Mouse (Mus musculus): ENCODE measurements at regions not wholly inside any gene's neighbourhood (a gene's known extent, or its start where the extent isn't known, plus 50 kb on each side); places are given as distances from the start of the nearest gene placed in this dataset.

DNA sequence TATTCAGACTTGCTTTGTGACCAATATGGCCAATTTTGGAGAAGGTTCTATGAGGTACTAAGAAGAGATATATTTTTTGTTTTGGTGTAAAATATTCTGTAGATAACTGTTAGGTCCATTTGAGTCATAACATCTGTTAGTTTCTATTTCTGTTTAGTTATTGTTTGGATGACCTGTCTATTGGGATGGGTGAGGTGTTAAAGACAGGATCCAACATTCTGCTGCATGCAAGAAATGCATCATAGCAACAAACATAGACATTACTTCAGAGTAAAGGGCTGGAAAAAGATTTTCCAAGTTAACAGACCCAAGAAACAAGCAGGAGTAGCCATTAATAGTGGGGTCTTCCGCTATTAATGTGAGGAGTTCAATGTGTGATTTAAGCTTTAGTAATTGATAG is 165.0 kb downstream of the Cth start:
- TF ChIP-seq CTCF (IDR thresholded peaks at IDR 0.05; ENCODE audit: low read depth, low read length) (no peak), TAL1 (conservative IDR thresholded peaks at IDR 0.05; ENCODE audit: low read depth, low read length) (no peak), GATA1 (IDR thresholded peaks at IDR 0.05; ENCODE audit: borderline replicate concordance, low read length) (no peak)

All from G1E (cell line).